Mouse (Mus musculus) embryonic facial prominence, embryonic 15.5 days (tissue): ENCODE data around the gene Id4. TPM values are rescaled to one million over a fixed set of nuclear protein-coding genes. Genes with fewer than 3 reads are reported as not detected.

Source experiments
- ATAC-seq: fragments of 200-750 bp; cut with Nextera tagmentation; 2 replicates; pipeline ENCODE4 v1.8.0; 2017; ENCODE audit warnings: low read depth, moderate TSS enrichment; ENCODE audit not compliant: insufficient number of reproducible peaks, low FRiP score, low TSS enrichment
- H3K27ac ChIP-seq: fragments of 300-500 bp; sonication (generic); replicated peaks from 2 replicates; pipeline ENCODE4 v1.5.1; 2015; ENCODE audit warnings: mild to moderate bottlenecking, inconsistent platforms
- H3K27me3 ChIP-seq: fragments of 300-500 bp; sonication (generic); 2 replicates; pipeline ENCODE4 v1.6.1; 2015; ENCODE audit warnings: inconsistent platforms
- H3K36me3 ChIP-seq: fragments of 300-500 bp; sonication (generic); 2 replicates; pipeline ENCODE4 v1.6.1; 2015; ENCODE audit warnings: mild to moderate bottlenecking, inconsistent platforms
- H3K4me1 ChIP-seq: fragments of 300-500 bp; sonication (generic); 2 replicates; pipeline ENCODE4 v1.6.1; 2015; ENCODE audit warnings: inconsistent platforms
- H3K4me2 ChIP-seq: fragments of 300-500 bp; sonication (generic); replicated peaks from 2 replicates; pipeline ENCODE4 v1.6.1; 2015; ENCODE audit warnings: mild to moderate bottlenecking, inconsistent platforms
- H3K4me3 ChIP-seq: fragments of 300-500 bp; sonication (generic); replicated peaks from 2 replicates; pipeline ENCODE4 v1.5.1; 2015; ENCODE audit warnings: mild to moderate bottlenecking, inconsistent platforms
- H3K9ac ChIP-seq: fragments of 300-500 bp; sonication (generic); 2 replicates; pipeline ENCODE4 v1.6.1; 2015; ENCODE audit warnings: inconsistent platforms
- H3K9me3 ChIP-seq: fragments of 300-500 bp; sonication (generic); replicated peaks from 2 replicates; pipeline ENCODE4 v1.6.1; 2016; ENCODE audit warnings: inconsistent platforms
- WGBS: fragments of 180-500 bp; shearing (Covaris S2); methylation state at CpG from one replicate; pipeline ENCODE4 v1.1.7; 2015; 5-methylcytosine and 5-hydroxymethylcytosine counted together
- polyA plus RNA-seq: library from polyadenylated mRNA; unstranded; fragments of >200 nt; fragmentation: Nextera tagmentation; extraction: Ambion mirVana; gene quantifications from 2 replicates; pipeline ENCODE4 v1.2.1, GENCODE M21; 2015

Gene Id4
- polyA plus RNA-seq, 1 experiment from 2014 or later, result 20.3 TPM

DNA sequence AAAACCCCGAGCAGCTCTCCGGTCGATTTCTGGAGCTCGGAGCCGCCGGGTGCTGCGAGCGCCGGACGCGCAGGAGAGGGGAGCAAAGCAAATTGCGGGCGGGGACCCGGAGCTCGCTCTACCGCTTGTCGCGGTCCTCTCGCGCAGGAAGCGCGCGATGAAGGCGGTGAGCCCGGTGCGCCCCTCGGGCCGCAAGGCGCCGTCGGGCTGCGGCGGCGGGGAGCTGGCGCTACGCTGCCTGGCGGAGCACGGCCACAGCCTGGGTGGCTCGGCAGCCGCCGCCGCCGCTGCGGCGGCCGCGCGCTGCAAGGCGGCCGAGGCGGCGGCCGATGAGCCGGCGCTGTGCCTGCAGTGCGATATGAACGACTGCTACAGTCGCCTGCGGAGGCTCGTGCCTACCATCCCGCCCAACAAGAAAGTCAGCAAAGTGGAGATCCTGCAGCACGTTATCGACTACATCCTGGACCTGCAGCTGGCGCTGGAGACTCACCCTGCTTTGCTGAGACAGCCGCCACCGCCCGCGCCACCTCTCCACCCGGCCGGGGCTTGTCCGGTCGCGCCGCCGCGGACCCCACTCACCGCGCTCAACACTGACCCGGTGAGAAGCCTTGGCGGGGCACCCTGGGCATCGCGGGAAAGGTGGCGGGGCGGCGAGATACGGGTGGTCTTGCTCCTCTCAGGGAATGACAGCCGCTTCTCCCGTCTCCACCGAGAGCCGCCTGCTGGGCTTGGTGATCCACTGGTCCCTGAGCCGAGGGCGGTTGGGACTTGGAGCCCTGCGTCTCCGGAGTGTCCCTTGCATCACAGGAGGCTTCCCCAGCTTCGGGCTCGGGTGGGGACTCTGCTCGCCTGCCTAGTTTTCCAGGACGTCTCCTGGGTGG, 553 bp downstream of the Id4 start:
- Histone ChIP-seq H3K9me3 (no peaks in the 10 kb centered on the region), H3K36me3 (no peaks in the 10 kb centered on the region), H3K9ac (peak overlapping the region; percentile 76), H3K4me3 (peak overlapping the region; percentile 78), H3K4me1 (peaks cover 10% of the 10 kb centered on the region; the same call in 1 of the 2 replicates), H3K4me2 (peak overlapping the region; percentile 91), H3K27ac (peak overlapping the region; percentile 92), H3K27me3 (no peaks in the 10 kb centered on the region)
- under 1% methylated on average over 98 of the region's 98 CpGs for WGBS
- ATAC-seq, result peak; percentile 30; the same call in 1 of the 2 replicates

GRCm38 (mm10) chr13:48262451-48262969, 1.5 kb downstream of the Id4 start:
- H3K27ac ChIP-seq, result peak overlapping the region; percentile 92

DNA sequence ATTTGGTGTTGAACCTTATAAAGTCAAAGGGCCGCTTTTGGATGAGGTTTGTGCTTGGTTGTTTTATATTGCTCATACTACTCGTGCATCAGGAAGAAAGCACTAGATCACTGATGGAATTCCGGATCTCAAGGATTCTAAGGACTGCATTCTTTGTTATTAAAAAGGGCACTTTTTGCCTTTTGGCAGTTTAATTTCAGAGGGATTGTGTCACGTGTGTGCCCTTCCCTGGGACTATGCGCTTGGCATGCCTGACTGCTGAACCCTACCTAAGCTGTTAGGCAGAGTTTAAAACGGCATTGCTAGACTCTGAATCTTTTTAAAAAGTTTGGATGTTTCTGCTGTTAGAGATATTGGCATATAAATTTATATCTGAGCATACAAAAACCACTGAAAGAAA, 4.0 kb downstream of the Id4 start:
- H3K4me3 ChIP-seq, result no peak overlapping the region
- H3K4me2 ChIP-seq, result no peak overlapping the region
- 70% methylated on average over 6 of the region's 6 CpGs for WGBS
- H3K27me3 ChIP-seq, result no peaks in the 10 kb centered on the region
- no peak overlapping the region for H3K9ac ChIP-seq
- no peaks in the 10 kb centered on the region for H3K36me3 ChIP-seq
- H3K9me3 ChIP-seq, result no peaks in the 10 kb centered on the region
- no peak overlapping the region for H3K27ac ChIP-seq
- no peak for ATAC-seq
- 0 out of 2 replicates have a peak, but pooled peaks cover 4% of the 10 kb centered on the region for H3K4me1 ChIP-seq

More at GRCm38 (mm10) chr13:48262451-48262969, 1.5 kb downstream of the Id4 start:
- H3K36me3 ChIP-seq, result no peaks in the 10 kb centered on the region
- H3K4me3 ChIP-seq, result peak overlapping the region; percentile 78
- peaks cover 10% of the 10 kb centered on the region; the same call in 1 of the 2 replicates for H3K4me1 ChIP-seq
- H3K27me3 ChIP-seq, result no peaks in the 10 kb centered on the region
- under 1% methylated on average over 25 of the region's 25 CpGs for WGBS
- no peaks in the 10 kb centered on the region for H3K9me3 ChIP-seq
- peak overlapping the region; percentile 76 for H3K9ac ChIP-seq
- H3K4me2 ChIP-seq, result peak overlapping the region; percentile 91
- ATAC-seq, result no peak

DNA sequence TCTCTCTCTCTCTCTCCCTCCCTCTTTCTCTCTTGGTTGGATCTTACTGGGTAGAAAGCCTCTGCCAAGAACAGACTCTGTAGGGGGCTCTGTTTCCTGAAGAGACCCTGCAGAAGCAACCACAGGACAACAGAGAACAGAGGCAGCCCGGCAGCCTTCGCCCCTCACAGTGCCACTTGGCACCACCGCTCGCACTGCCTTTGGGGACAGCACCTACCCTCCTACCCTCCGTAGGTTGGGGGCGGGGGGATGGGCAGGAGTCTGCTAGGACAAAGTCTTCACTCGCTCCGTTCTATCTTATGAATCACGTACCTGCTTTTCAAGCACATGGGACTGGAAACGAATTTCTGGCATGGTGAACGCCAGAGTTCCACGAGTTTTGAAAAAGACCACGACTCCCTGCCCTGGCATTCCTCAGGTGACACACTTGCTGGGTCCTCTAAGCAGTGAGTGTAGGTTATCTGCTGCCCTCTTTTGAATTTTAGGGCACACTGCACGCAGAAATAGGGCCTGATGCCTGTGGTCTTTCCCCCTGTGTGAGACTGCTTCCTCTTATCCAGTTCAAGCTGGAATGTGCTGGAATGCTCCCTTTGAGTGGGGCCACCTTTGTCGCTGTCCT, 12.5 kb downstream of the Id4 start:
- ATAC-seq, result no peak

GRCm38 (mm10) chr13:48274107-48274506, 13.1 kb downstream of the Id4 start:
- Histone ChIP-seq H3K27ac (no peak overlapping the region), H3K27me3 (no peaks in the 10 kb centered on the region), H3K4me1 (peaks cover 5% of the 10 kb centered on the region), H3K9me3 (no peaks in the 10 kb centered on the region), H3K4me2 (no peak overlapping the region), H3K36me3 (no peaks in the 10 kb centered on the region), H3K4me3 (no peak overlapping the region), H3K9ac (no peak overlapping the region)
- ATAC-seq, result no peak
- 94% methylated on average over 1 of the region's 1 CpGs for WGBS

More for the DNA sequence above, 12.5 kb downstream of the Id4 start:
- Histone ChIP-seq H3K27me3 (no peaks in the 10 kb centered on the region), H3K36me3 (no peaks in the 10 kb centered on the region), H3K9me3 (no peaks in the 10 kb centered on the region), H3K9ac (no peak overlapping the region), H3K4me1 (peaks cover 5% of the 10 kb centered on the region), H3K27ac (no peak overlapping the region), H3K4me3 (peak overlapping the region; percentile 35), H3K4me2 (peak overlapping the region; percentile 65)
- 2% methylated on average over 15 of the region's 15 CpGs for WGBS

DNA sequence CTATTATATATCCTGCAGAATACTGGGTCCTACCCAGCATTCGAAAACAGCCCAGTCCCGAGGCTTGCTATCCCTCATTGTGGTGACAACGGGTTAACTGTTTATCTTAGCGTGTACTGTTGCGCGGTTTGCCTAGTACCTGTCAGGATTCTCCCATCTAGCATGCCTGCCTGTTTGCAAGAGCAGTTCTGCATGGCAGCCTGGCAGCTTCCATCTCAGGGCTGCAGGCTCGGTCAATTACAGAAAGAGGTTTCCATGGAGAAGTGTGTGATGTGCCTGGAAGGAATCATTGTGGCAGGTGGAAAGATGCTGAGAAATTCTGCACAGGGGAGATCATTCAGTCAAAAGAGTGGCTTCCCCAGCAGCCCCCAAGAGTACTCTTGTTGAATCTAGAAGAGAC, 16.0 kb downstream of the Id4 start:
- Histone ChIP-seq H3K36me3 (no peaks in the 10 kb centered on the region), H3K27ac (no peak overlapping the region), H3K27me3 (no peaks in the 10 kb centered on the region), H3K4me2 (no peak overlapping the region), H3K9me3 (no peaks in the 10 kb centered on the region), H3K9ac (no peak overlapping the region), H3K4me1 (peaks cover 5% of the 10 kb centered on the region), H3K4me3 (no peak overlapping the region)
- no peak for ATAC-seq
- WGBS, result 76% methylated on average over 7 of the region's 7 CpGs

DNA sequence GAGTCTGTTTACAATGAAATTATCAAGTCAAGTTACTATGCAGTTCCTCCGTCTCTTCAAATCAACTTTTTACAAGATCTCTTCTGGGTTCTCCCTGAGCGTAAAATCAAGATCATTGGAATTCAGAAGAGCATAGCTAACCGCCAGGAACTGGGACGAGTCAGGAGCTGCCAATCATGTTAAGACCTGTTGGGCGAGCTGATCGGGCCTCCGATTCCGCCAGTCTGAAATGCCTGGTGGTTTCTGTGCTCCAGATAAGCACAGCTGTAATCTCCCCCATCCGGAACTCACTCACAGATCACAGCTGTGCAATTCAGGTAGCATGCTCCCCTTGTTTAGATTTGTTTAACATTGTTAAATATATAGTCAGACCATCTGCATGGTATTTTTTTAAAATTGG, 23.4 kb downstream of the Id4 start:
- H3K4me2 ChIP-seq, result no peak overlapping the region
- no peak overlapping the region for H3K4me3 ChIP-seq
- no peak overlapping the region for H3K27ac ChIP-seq
- ATAC-seq, result no peak
- peaks cover 6% of the 10 kb centered on the region; the same call in 1 of the 2 replicates for H3K4me1 ChIP-seq
- H3K27me3 ChIP-seq, result no peaks in the 10 kb centered on the region
- no peaks in the 10 kb centered on the region for H3K36me3 ChIP-seq
- 51% methylated on average over 9 of the region's 9 CpGs for WGBS
- no peak overlapping the region for H3K9ac ChIP-seq
- H3K9me3 ChIP-seq, result no peaks in the 10 kb centered on the region

DNA sequence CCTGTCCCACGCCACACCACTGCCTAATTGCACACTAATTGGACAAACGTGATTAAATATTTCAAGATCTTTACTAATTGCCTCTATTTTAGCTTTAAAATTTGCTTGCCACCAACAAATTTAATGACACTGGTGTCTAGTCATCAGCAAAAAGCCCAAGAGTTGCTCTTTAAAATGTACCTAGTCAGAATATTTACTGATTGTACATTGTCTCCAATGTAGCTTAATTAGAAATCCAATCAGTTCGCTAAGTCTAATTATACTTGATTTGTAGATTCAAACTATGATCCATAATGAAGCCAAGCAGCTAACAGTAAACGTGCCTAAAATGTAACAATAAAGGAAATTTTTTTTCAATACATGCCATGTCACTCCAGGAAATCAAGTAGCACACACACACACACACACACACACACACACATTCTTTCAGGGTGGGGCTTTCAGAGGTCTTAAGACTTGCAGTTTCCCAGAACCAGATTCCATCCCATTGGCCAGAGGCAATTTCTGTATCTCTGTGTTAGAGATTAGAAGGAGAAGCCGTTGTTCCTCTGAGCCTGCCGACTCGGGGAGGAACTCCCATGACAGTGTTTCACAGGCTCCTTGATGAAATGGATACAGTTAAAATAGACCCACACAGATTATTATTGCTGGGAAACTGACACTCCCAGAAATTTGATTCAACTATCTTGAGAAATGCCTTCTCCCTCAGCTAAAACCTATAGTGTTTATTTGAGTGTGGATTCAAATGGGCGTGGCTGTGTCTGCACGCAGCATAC, 24.1 kb downstream of the Id4 start:
- Histone ChIP-seq H3K9ac (no peak overlapping the region), H3K36me3 (no peaks in the 10 kb centered on the region), H3K9me3 (no peaks in the 10 kb centered on the region), H3K4me1 (peaks cover 6% of the 10 kb centered on the region; the same call in 1 of the 2 replicates), H3K4me2 (no peak overlapping the region), H3K27me3 (no peaks in the 10 kb centered on the region), H3K27ac (no peak overlapping the region), H3K4me3 (no peak overlapping the region)
- 48% methylated on average over 9 of the region's 9 CpGs for WGBS
- ATAC-seq, result no peak

DNA sequence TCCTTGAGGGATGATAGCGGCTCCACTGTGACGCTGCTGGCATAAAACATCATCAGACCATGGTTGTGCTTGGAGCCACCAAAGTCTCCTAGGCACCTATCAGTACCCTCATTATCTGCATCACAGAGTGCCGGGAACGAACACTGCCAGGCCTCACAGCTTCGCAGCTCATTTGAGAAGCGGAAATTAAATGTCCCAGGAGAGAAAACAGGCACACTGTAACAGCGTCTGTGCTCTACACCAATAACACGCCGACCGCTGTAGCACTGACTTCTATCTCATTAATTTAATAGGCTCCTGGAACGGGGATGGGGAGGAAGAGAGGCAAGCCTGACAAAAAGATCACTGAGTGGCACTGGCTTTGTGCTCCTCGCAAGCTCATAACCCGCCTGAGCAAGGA, 29.4 kb downstream of the Id4 start:
- Histone ChIP-seq H3K4me2 (no peak overlapping the region), H3K4me1 (peaks cover 4% of the 10 kb centered on the region; the same call in 1 of the 2 replicates), H3K27me3 (no peaks in the 10 kb centered on the region), H3K9me3 (no peaks in the 10 kb centered on the region), H3K9ac (no peak overlapping the region), H3K27ac (no peak overlapping the region), H3K4me3 (no peak overlapping the region), H3K36me3 (no peaks in the 10 kb centered on the region)
- WGBS, result 55% methylated on average over 13 of the region's 13 CpGs
- peak; percentile 19; the same call in 1 of the 2 replicates for ATAC-seq

- Histone ChIP-seq H3K36me3 (no peaks in the 10 kb centered on the region), H3K9ac (no peak overlapping the region), H3K4me2 (no peak overlapping the region), H3K4me3 (no peak overlapping the region), H3K27me3 (no peaks in the 10 kb centered on the region), H3K4me1 (peaks cover 5% of the 10 kb centered on the region; the same call in 1 of the 2 replicates), H3K9me3 (no peaks in the 10 kb centered on the region), H3K27ac (no peak overlapping the region)
- ATAC-seq, result no peak
- 44% methylated on average over 7 of the region's 7 CpGs for WGBS
Measured at GRCm38 (mm10) chr13:48314500-48314899, 53.5 kb downstream of the Id4 start.
